Mouse (Mus musculus) intestine, embryonic 15.5 days (tissue): ENCODE results near the gene Usf1. TPM values are rescaled to one million over a fixed set of nuclear protein-coding genes. Genes with fewer than 3 reads are reported as not detected.
A peak's percentile ranks its signal among the peaks of the same experiment; 100 is the strongest.

Source experiments
- ATAC-seq: fragments of 200-750 bp; cut with Nextera tagmentation; 2 replicates; pipeline ENCODE4 v1.8.0; 2017; ENCODE audit warnings: moderate TSS enrichment, moderate library complexity
- H3K27ac ChIP-seq: fragments of 300-500 bp; sonication (generic); 2 replicates; pipeline ENCODE4 v1.5.1; 2015; ENCODE audit warnings: mild to moderate bottlenecking, inconsistent platforms
- H3K27me3 ChIP-seq: fragments of 300-500 bp; sonication (generic); replicated peaks from 2 replicates; pipeline ENCODE4 v1.6.1; 2015; ENCODE audit warnings: inconsistent platforms
- H3K36me3 ChIP-seq: fragments of 300-500 bp; sonication (generic); 2 replicates; pipeline ENCODE4 v1.6.1; 2015; ENCODE audit warnings: inconsistent platforms
- H3K4me1 ChIP-seq: fragments of 300-500 bp; sonication (generic); replicated peaks from 2 replicates; pipeline ENCODE4 v1.6.1; 2015; ENCODE audit warnings: inconsistent platforms
- H3K4me2 ChIP-seq: fragments of 300-500 bp; sonication (generic); replicated peaks from 2 replicates; pipeline ENCODE4 v1.6.1; 2015; ENCODE audit warnings: mild to moderate bottlenecking, inconsistent platforms
- H3K4me3 ChIP-seq: fragments of 300-500 bp; sonication (generic); replicated peaks from 2 replicates; pipeline ENCODE4 v1.5.1; 2015; ENCODE audit warnings: inconsistent platforms
- H3K9ac ChIP-seq: fragments of 300-500 bp; sonication (generic); 2 replicates; pipeline ENCODE4 v1.6.1; 2015; ENCODE audit warnings: inconsistent platforms
- H3K9me3 ChIP-seq: fragments of 300-500 bp; sonication (generic); 2 replicates; pipeline ENCODE4 v1.6.1; 2016; ENCODE audit warnings: inconsistent platforms
- WGBS: fragments of 180-500 bp; shearing (Covaris S2); methylation state at CpG from one replicate; pipeline ENCODE4 v1.1.7; 2015; 5-methylcytosine and 5-hydroxymethylcytosine counted together
- polyA plus RNA-seq: library from polyadenylated mRNA; unstranded; fragments of >200 nt; fragmentation: Nextera tagmentation; extraction: Ambion mirVana; gene quantifications from 2 replicates; pipeline ENCODE4 v1.2.1, GENCODE M21; 2015

Gene Usf1
- polyA plus RNA-seq, 1 experiment from 2014 or later, result 62.5 TPM

GRCm38 (mm10) chr1:171419291-171419882, 8.3 kb downstream of the Usf1 start:
- peaks cover 19% of the 10 kb centered on the region for H3K36me3 ChIP-seq
- no peak overlapping the region for H3K27ac ChIP-seq
- no peak overlapping the region for H3K4me2 ChIP-seq
- no peaks in the 10 kb centered on the region for H3K27me3 ChIP-seq
- WGBS, result 71% methylated on average over 12 of the region's 12 CpGs
- no peak overlapping the region for H3K9ac ChIP-seq
- no peak overlapping the region for H3K4me3 ChIP-seq
- H3K4me1 ChIP-seq, result no peaks in the 10 kb centered on the region
- no peak for ATAC-seq
- no peaks in the 10 kb centered on the region for H3K9me3 ChIP-seq

DNA sequence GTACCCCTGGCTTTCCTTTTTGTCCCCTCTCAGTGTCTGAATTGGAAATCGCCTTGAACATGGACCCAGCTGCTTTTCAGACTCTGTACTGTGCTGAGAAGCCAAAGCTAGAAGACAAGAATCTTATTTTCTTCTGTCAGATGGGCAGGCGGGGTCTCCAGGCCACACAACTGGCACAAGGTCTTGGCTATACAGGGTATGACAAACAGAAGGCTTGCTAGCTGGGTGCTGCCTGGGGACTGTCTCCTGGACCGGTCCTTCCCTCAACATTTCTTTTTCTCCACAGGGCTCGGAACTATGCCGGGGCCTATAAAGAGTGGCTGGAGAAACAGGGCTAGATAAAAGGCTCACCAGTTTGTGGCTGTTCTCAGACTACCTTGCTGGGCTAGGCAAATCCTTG, 8.8 kb downstream of the Usf1 start:
- WGBS, result 88% methylated on average over 5 of the region's 5 CpGs

GRCm38 (mm10) chr1:171422504-171423095, 11.5 kb downstream of the Usf1 start:
- no peak overlapping the region for H3K4me2 ChIP-seq
- H3K36me3 ChIP-seq, result peaks cover 10% of the 10 kb centered on the region
- H3K9me3 ChIP-seq, result no peaks in the 10 kb centered on the region
- 74% methylated on average over 8 of the region's 8 CpGs for WGBS
- no peaks in the 10 kb centered on the region; the same call in 1 of the 2 replicates for H3K27me3 ChIP-seq
- H3K4me1 ChIP-seq, result peaks cover 8% of the 10 kb centered on the region; the same call in 1 of the 2 replicates
- no peak overlapping the region for H3K27ac ChIP-seq
- no peak overlapping the region for H3K9ac ChIP-seq
- no peak overlapping the region for H3K4me3 ChIP-seq
- peak; percentile 37; the same call in 1 of the 2 replicates for ATAC-seq

More for the DNA sequence above, 8.8 kb downstream of the Usf1 start:
- H3K9ac ChIP-seq, result no peak overlapping the region
- no peak overlapping the region for H3K4me2 ChIP-seq
- no peak for ATAC-seq
- H3K27me3 ChIP-seq, result no peaks in the 10 kb centered on the region
- H3K4me3 ChIP-seq, result no peak overlapping the region
- no peaks in the 10 kb centered on the region for H3K9me3 ChIP-seq
- no peak overlapping the region for H3K27ac ChIP-seq
- H3K4me1 ChIP-seq, result peaks cover 3% of the 10 kb centered on the region; the same call in 1 of the 2 replicates
- peaks cover 19% of the 10 kb centered on the region for H3K36me3 ChIP-seq

DNA sequence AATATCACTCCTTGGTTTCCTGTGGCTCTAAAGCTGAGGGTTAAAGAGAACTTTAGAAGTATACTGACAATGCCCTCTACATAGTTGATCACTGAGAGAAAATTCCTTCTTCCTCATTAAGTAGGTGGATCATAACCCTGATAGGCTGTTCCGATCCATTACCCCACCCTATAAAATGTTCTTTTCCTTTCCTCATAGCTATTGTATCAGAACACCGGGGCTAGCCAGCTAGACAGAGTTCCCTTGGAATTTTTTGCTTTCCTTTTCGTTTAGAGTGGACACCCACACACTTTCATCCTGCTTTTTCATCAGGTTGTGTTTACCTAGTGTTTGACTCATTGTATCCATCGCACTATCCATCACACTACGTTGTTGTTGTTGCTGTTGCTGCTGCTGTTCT, 13.5 kb downstream of the Usf1 start:
- Histone ChIP-seq H3K36me3 (no peaks in the 10 kb centered on the region; the same call in 1 of the 2 replicates), H3K4me1 (peaks cover 8% of the 10 kb centered on the region; the same call in 1 of the 2 replicates), H3K9ac (no peak overlapping the region), H3K9me3 (no peaks in the 10 kb centered on the region), H3K4me3 (no peak overlapping the region), H3K27me3 (no peaks in the 10 kb centered on the region; the same call in 1 of the 2 replicates), H3K27ac (no peak overlapping the region), H3K4me2 (no peak overlapping the region)
- peak; percentile 42 for ATAC-seq
- WGBS, result 34% methylated on average over 5 of the region's 5 CpGs

DNA sequence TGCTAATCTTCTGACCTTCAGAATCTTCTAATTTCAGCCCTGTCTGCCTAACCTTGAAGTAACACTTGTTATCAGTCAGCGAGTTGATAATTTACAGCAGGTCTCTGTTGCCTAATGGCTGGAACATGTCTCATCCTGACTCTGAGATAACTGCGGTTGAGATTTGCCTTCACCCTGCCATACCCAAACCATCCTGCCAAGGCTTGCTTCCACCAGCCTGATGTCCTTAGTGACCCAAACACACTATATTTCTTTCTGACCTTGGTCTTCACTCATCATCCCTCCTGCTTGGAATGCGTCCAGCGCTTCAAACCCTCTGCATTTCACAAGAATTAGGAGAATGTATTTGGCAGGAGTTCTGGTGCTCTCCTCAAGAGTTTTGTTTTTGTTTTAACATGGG, 14.0 kb downstream of the Usf1 start:
- Histone ChIP-seq H3K4me1 (peaks cover 8% of the 10 kb centered on the region; the same call in 1 of the 2 replicates), H3K9ac (no peak overlapping the region), H3K27me3 (no peaks in the 10 kb centered on the region; the same call in 1 of the 2 replicates), H3K36me3 (no peaks in the 10 kb centered on the region), H3K27ac (no peak overlapping the region), H3K4me3 (no peak overlapping the region), H3K4me2 (no peak overlapping the region), H3K9me3 (no peaks in the 10 kb centered on the region)
- ATAC-seq, result peak; percentile 75
- 29% methylated on average over 4 of the region's 4 CpGs for WGBS

DNA sequence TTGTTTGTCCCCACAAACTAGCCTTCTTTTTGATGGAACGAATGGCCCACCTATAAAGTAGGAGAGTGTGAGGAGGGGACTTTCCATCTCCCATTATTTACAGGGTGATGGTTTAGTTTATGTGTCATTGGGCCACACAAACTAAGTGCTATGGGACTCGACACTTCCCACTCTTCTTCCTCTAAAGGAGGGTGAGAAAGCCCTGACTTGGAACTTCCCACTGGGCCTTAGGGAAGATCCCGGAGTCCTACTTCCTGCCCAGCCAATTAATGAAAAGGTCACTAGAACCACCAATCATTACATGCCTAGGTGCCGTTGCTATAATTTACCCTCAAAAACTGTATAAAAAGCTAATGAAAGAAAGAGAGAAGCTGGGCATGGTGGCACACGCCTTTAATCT, 21.0 kb downstream of the Usf1 start:
- ATAC-seq, result no peak
- Histone ChIP-seq H3K4me3 (no peak overlapping the region), H3K9ac (no peak overlapping the region), H3K27ac (no peak overlapping the region), H3K9me3 (no peaks in the 10 kb centered on the region), H3K4me2 (no peak overlapping the region), H3K27me3 (no peaks in the 10 kb centered on the region; the same call in 1 of the 2 replicates), H3K4me1 (peaks cover 6% of the 10 kb centered on the region; the same call in 1 of the 2 replicates), H3K36me3 (no peaks in the 10 kb centered on the region)
- 80% methylated on average over 5 of the region's 5 CpGs for WGBS

DNA sequence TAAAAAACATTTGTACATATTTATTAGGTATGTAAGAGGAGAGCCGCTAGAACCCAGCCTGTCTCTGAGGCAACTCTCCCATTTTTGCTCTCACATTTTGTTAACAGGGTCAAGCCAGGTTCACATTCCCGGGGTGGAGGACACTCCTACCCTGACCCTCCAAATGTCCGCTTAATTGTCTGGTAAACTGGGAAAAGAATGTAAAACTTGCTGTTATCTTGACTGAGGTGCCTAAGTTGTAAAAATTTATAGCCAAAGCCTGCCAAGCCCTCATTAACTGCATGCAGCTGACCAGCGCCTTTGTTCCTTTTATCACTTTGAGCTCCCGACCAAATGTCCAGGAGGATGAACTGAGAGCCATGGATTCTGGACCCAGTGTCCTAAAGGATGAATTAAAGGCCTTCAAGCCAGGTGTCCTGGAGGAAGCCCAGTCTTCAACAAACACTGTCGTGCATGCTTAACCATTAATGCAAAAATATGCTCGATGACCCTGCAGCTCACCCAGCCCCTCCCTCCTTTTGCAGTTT, 24.2 kb downstream of the Usf1 start:
- Histone ChIP-seq H3K27me3 (no peaks in the 10 kb centered on the region), H3K36me3 (no peaks in the 10 kb centered on the region), H3K27ac (no peak overlapping the region), H3K9me3 (no peaks in the 10 kb centered on the region), H3K9ac (no peak overlapping the region), H3K4me3 (no peak overlapping the region), H3K4me2 (0 out of 2 replicates have a peak overlapping the region, but pooled peaks have one; percentile 11), H3K4me1 (peaks cover 9% of the 10 kb centered on the region)
- 18% methylated on average over 7 of the region's 7 CpGs for whole genome bisulfite sequencing
- ATAC-seq, result no peak

- H3K27me3 ChIP-seq, result no peaks in the 10 kb centered on the region
- no peaks in the 10 kb centered on the region for H3K36me3 ChIP-seq
- no peak for ATAC-seq
- H3K4me3 ChIP-seq, result no peak overlapping the region
- H3K9me3 ChIP-seq, result no peaks in the 10 kb centered on the region
- H3K4me1 ChIP-seq, result peaks cover 14% of the 10 kb centered on the region
- H3K9ac ChIP-seq, result no peak overlapping the region
- no peak overlapping the region for H3K27ac ChIP-seq
- WGBS, result 35% methylated on average over 1 of the region's 1 CpGs
- no peak overlapping the region for H3K4me2 ChIP-seq
These were observed 24.9 kb downstream of the Usf1 start for GRCm38 (mm10) chr1:171435974-171436373.

- H3K27ac ChIP-seq, result peak within 1 kb of the TSS; percentile 86
- H3K4me1 ChIP-seq, result peaks cover 21% of the 10 kb centered on the region
- H3K4me2 ChIP-seq, result peak within 1 kb of the TSS; percentile 69
- H3K36me3 ChIP-seq, result no peaks in the 10 kb centered on the region
- H3K9ac ChIP-seq, result peak within 1 kb of the TSS; percentile 68
- WGBS, result 1% methylated on average over 46 of the region's 46 CpGs
- H3K4me3 ChIP-seq, result peak within 1 kb of the TSS; percentile 58
- H3K9me3 ChIP-seq, result no peaks in the 10 kb centered on the region
- H3K27me3 ChIP-seq, result no peaks in the 10 kb centered on the region
- ATAC-seq, result peak; percentile 90
These were observed 26.3 kb downstream of the Usf1 start, which contains the start of gene F11r for GRCm38 (mm10) chr1:171437264-171438013. TSS of gene F11r (plus strand) at chr1:171437535.

DNA sequence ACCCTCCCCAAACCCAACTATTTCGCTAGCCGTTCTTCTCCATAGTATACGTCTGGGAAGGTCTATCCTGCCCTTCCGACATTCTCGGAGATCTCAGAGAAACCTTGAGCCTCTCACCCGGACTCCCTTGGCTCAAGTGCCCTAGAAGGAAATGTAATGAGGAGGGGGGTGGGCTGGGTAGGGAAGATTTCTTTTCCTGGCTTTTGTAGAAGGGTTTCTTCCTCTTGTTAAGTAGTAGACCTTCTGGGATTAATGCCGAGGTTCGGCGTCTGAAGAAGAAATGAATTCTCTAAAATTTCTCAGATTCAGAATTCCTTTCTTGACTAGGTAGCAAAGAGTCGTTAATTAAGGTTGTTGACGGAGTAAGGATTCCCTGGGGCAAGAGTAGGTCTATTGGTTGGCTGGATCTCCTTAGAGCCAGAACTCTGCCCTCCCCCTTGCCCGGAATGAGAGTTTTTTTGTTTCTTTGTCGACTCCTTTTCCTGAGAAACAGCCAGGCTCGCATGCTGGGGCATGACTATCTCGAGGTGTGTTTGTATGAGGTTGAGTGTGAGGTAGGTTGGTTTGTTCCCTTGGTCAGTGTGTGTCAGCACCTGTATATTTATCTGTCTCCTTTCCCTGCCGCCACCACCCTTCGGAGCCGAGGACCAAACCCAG, 27.0 kb downstream of the Usf1 start:
- peak overlapping the region; percentile 68 for H3K9ac ChIP-seq
- no peak for ATAC-seq
- 5% methylated on average over 18 of the region's 18 CpGs for WGBS
- H3K4me1 ChIP-seq, result peaks cover 24% of the 10 kb centered on the region
- no peaks in the 10 kb centered on the region for H3K36me3 ChIP-seq
- H3K27me3 ChIP-seq, result no peaks in the 10 kb centered on the region
- no peaks in the 10 kb centered on the region for H3K9me3 ChIP-seq
- H3K27ac ChIP-seq, result peak overlapping the region; percentile 86
- peak overlapping the region; percentile 58 for H3K4me3 ChIP-seq
- H3K4me2 ChIP-seq, result peak overlapping the region; percentile 69

DNA sequence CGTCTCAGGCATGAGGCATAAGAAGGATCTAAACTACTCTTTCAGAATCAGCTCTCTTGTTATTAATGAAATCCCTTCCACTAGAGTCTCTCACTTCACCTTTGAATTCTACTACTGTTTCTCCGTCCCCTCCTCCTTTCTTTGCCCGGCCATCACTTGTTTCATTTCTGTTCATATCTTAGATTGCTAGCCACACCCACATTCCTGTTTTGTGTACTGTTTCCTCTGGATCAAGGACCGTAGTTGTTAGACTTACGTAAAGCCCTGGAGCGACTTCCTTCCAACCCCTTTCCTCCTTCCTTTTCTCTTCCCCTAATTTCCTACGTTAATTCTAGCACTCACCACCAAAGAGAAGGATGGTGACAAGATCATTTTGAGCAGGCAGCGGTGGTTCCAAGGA, 28.0 kb downstream of the Usf1 start:
- WGBS, result 21% methylated on average over 8 of the region's 8 CpGs
- Histone ChIP-seq H3K4me3 (peak overlapping the region; percentile 58), H3K9ac (0 out of 2 replicates have a peak overlapping the region, but pooled peaks have one; percentile 68), H3K27ac (peak overlapping the region; percentile 86), H3K36me3 (no peaks in the 10 kb centered on the region), H3K4me1 (peaks cover 24% of the 10 kb centered on the region), H3K9me3 (no peaks in the 10 kb centered on the region), H3K27me3 (no peaks in the 10 kb centered on the region), H3K4me2 (peak overlapping the region; percentile 69)
- ATAC-seq, result no peak
